Mouse (Mus musculus): ENCODE results near the gene Tmf1.

The Tmf1 gene

DNA sequence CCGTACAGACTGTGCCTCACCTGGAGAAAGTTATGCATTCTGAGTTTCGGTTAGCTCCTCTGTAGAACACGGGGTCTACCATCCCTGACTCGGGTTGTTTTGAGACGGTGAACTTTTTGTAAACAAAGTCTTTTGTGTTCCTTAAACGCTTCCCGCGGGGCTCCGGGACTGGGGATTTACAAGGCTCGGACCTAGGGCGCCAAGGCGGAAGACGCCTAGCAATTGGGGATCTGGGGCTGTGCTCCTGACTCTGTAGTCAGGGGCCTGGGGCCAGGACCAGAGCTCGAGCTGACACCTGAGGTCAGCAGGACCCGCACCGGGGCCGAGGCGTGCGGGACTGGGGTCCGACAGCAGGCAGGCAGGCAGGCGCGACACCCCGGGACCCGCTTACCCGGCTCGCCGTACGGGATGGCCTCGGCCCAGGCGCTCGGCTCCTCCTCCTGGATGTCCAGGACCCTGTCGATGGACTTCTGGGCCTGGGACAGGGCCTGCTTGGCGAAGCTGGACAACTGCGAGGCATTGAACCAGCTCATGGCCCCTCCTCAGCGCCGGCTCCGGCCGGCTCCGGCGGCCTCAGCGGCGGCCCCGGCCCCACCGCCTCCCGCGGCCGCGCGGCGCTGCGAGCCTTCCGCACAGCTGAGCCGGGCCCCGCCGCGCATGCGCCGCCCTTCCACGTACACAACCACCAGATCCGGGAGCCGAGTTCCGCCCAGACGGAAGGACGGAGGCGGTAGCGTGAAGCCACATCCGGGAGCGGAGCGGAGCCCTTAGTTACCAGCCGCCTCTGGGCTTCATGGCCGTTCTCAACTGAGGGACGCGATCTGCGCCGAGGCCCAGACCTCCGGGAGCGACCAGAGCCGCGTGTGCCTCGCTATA lies at the start of gene Tmf1:
Gene Tmf1 (minus strand): TSS at position 632 of the 876 bp plus-strand sequence.
- peak; percentile 95 to 97 for DNase-seq

DNA sequence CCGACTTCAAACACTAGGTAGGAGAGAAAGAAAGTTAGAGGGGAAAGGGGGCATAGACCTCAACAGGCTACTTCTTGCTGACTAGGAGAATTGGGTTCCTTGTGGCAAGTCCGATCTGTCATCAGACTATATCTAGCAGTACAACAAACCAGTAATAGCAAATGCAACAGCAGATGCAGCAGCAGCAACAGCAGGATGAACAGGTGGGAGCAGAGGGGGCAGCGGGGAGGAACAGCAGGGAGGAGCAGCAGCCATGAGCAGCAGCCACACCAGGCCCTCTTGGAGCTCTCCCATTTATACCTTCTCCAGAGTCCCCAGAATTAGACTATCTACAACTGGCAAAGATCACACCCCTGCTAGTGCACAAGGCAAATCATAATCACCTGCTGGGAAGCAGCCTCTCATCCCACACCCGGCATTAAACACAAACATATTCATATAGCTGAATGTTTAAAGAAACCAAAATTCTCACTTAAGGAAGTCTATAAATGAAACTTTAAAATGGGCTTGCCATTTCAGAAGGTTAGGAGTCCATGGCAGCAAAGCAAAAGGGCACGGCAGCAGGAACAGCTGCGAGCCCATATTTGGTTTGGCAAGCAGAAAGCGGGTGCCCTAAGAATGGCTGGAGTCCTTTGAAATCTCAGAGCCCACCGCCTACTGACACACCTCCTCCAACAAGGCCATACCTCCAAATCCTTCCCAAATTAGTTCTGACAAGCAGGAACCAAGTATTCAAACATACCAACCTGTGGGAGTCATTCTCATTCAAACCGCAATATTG lies 48.3 kb upstream of the Tmf1 start:
- no peak for DNase-seq

DNA sequence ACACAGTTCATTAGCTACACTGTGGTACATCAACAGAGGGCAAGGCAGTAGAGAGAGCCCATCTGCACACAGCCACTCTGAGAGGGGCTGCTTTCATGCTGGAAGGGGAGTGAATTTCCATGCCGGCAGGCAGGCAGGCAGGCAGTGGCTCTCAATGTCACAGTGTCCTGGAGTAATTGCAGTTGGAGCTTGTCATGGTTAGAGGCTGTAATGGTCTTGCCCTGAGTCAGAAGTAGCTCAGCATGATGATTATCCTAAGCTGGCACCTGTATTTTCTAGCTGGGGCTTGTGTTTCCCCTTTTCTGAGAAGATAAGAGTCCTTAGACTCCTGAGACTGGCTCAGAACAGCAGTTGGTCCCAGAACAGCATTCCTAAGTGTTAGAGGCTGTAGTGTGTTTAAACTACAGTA lies 47.2 kb upstream of the Tmf1 start:
- no peak for DNase-seq

DNA sequence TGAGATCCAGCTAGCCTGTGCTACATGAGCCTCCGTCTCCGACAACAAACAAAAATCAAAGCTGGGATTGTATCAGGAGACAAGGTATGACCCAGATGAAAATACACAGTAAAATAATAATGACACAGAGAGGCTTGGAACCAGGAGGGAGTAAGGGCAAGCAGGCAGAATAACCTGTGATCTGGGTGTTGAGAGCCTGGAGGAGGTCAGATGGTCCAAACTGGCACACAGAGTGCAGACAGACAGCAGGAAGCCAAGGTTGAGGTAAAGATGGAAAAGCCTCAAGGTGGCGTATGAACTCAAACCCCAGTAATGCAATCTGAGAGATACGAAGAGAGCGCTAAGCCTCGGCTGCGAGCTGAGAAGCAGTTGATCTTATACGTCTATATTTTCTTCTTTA lies 45.6 kb upstream of the Tmf1 start:
- DNase-seq = no peak

DNA sequence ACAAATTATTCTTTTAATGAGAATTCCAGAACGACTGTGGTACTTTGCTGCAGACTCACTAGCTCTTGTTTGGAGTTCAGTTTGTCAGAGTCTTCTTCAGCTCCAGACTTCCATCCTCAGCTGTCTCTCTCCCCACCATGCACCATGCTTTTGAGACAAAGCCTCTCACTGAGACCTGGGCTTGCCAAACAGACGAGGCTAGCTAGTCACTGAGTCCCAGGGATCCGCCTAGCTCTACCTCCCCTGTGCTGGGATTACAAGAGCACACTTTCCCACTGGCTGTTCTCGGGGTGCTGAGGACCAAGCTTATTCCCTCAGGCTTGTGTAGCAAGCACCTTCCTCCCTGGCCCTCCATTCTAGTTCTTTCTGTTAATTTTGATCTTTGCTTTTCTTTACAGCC lies 44.6 kb upstream of the Tmf1 start:
- DNase-seq = no peak

DNA sequence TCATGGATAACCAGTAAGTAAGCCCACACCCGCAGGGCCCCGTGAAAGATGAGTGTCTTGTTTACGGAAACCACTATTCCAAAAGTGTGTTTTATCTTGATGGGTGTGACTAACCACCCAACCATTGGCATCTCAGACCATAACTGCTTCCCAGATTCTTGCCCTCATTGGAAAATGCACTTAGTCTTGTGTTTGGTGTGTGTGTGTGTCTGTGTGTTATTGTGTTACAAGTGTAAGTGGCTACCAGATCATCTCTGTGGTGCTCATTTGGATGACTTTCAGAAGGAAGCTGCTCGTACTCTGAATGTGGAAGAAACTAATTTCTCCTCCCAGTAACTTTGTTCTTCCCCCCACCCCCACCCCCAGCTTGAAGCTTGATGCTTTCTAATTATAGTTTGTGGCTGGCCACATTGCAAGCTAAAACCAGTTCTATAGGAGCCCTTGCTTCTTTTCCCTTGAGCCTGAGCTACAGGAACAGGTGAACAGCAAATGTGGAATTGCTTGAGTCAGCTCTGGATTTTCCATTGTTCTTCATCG lies 44.1 kb upstream of the Tmf1 start:
- no peak for DNase-seq

DNA sequence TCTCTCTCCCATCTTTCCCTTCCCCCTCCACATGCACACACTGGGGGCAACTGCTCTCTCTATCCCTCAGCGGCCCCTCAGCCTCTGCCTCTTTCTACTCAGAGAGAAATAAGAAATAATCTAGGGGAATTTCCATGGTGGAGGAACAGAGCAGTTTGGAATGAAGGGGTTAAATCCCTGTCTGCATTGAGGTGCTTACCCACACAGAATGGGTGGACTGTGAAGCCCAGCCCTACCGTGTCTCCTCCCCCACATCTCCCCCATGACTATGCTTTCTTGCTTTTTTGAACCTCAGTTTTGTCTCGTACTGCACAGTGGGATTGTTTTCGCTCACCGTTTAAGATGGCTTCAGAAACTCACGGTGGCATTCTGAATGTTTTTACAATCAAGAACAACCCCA lies 43.4 kb upstream of the Tmf1 start:
- DNase-seq = no peak

DNA sequence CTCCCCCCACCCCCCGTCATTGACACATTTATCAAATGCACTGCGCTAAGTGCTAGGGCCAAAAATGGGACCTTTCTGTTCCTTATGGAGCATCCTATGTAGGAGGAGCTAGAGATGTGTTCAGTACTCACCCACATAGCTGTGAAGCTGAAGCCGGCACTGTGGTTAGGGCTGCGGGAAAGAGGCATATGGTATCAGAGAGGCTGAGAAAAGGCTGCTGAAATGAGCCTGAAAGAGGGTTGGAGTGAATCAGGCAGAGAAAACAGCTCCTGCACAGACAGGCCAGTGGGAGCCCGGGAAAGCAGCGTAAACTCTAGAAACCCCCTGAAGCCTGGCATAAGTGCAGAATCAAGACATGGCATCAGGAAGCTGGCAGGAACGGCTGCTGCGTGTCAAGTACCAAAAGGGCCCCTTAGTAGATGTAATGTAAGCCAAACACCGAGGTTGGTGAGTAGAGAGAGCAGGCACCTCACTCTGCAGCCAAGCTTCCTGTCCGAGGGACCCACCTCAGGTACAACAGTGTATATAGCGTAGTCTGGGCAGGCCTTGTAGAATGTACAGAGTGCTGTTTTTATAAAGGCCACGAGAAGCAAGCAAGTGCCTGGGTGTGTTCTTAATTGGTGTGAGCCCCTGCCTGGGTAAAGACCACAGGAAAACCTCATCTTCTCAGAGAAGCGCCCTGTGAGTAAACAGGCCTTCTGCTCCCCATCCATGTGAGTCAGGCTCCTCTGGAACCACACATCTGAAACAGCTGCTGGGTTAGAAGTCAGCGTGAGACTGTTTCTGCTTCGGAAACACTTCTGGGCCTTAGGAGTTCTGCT lies 42.5 kb upstream of the Tmf1 start:
- DNase-seq = peak in 1 of 2 experiments; percentile 29

DNA sequence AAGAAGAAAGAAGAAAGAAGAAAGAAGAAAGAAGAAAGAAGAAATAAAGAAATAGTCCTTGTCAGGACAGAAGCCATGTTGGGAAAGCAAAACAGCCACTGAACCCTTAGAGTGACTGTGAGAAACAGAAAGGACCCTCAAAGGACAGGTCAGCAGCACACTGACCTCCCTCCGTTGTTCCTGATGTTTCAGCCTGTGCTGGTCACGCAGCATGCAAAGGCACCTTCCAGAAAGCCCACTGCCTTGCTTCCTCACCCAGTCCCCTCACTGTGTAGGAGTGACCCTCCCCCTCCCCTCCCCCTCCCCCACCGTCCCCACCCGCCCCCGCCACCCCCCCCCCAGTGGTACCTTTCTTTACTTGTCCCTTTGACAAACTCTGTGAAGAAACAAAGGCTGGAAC lies 41.8 kb upstream of the Tmf1 start:
- no peak for DNase-seq

DNA sequence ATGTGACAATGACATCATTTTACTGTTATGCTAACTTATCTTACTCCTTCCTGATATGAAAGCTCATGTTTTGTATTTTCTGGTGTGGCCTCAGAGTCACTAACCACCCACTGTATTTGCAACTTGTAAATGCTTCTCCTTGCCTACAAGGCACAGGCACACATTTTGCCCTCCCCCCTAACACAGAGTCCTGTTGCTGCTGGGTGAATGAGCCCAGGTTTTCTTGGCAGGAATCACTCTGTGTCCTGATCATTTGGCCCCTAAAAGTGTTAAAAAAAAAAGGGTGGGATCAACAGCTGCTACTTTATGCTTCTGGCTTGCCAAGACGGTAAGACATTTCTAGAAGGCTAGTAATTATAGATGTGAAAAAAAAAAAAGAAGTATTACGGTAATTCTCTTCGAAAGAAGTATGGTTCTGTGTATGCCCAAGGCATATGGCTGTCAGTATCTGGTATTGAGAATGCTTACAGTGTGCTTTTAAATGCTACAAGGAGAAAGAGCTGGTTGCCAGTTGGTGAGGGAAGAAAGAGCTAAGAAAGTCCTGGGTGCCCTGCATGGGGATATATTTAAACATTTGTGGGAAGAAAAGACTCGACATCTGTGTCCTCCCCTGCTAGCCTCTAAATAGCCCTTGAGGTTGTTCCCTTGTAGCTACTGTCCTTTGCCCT lies 37.4 kb upstream of the Tmf1 start:
- DNase-seq = no peak

DNA sequence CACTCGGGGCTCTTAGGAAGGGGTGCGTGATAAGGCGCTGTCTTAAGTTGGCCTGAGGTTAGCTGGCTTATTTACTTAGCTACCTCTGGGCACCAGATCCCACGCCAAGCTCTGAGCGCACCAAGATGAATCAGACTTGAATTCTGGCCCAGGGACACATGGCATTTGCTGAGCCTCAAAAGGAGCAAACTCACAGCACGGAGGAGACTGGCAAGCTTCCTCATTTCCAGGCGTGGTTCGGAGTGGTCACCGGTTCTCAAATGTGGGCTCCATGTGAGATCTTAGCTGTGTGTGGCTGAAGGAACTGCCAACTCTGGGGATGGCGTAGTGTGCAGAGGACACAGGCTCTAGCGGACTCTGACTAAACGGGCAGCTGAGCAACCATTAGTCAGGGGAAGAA lies 33.1 kb upstream of the Tmf1 start:
- peak; percentile 40 to 55 for DNase-seq

DNA sequence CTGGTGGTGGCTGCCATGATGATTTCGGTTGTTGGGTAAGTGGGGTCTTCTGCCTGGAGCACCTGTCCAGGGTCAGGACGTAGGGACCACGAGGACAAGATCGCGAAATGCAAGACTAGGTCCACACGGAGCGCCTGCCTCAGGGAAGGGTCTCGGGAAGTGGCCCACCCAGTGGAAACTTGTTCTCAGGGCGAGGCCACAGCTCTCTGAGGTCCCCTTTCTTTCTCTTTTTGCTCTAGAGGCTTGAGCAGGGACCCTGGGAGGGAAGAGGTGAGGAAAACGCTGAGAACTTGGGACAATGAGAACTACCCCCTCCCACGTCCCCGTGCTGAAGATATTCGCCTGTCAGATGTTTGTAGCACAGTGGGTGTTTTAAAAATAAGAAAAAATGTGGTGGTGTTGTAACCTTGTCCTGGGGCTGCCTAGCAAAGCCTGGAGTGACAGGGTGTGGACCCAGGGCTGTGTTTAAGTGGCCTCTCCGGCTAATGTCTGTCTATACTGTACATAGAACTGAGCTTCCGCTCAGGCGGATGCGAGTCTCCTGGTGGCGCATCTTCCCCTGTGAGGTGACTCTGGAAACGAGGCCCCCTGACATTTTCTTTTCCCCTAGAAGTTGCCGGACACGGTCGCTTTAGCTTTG lies 32.2 kb upstream of the Tmf1 start:
- DNase-seq = peak; percentile 32 to 43

DNA sequence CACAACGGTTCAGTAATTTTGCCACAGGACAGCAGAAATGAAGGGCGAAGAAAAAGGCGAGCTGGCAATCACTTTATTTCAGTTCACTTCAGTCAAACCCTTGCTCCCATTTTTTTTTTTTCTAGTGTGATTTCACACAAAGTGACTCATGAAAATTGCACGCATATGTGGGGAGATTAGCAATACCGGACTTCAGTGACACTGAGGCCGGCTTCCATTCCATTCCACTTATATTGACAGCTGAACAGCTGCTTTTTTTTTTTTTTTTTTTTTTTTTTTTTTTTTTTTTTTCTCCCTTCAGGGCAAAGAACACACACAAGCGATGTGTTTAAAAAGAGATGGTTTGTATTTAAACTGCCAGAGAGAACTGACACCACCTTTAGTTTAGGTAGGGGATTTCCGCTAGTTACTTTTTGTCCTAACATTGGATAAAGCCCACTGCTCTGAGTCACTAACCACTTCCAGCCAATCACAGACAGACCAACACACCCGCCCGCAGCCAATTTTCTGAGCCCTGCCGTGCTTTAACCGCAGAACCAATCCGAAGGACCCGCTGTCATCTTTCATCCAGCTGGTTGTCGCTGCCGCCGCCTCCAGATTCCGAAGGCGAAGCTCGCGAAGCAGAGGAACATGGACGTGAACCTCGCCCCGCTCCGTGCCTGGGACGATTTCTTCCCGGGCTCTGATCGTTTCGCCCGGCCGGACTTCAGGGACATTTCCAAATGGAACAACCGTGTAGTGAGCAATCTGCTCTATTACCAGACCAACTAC lies 31.5 kb upstream of the Tmf1 start, which contains the start of gene Arl6ip5:
Gene Arl6ip5 (plus strand): TSS at position 499 of the 771 bp plus-strand sequence.
- DNase-seq = peak; percentile 91 to 93

DNA sequence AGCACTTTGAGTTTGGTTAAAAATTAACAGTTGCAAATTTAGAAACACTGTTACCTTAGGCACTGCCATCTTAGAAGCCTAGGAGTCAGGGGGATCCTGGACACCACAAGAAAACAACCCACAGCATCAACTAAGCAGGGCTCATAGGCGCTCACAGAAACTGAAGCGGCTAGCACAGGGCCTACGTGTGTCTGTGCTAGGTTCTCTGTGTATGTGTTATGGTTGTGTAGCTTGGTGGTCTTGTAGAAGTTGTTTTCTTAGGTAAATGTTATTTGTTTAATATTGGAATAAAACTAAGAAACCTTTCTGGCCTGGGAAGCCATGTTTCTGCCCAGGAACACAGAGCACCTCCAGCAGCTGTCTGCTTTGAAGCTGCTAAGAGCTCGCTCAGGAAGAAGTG lies 30.8 kb upstream of the Tmf1 start:
- no peak for DNase-seq

DNA sequence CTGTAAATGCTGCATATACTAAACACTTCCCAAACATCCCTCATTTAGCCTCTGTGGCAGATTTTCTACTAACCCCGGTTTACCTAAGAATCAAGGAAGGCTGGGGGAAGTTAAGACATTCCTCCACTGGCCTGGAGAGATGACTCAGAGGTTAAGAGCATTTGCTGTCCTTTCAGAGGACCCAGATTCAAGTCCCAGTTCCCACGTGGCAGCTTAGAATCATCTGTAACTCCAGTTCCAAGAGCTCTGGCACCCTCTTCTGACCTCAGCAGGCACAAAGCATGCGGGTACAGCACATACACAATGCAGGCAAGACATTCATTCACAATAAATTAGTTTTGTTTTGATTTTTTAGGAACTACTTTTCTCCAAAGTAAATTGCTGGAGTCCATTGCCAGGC lies 30.3 kb upstream of the Tmf1 start:
- DNase-seq = no peak

DNA sequence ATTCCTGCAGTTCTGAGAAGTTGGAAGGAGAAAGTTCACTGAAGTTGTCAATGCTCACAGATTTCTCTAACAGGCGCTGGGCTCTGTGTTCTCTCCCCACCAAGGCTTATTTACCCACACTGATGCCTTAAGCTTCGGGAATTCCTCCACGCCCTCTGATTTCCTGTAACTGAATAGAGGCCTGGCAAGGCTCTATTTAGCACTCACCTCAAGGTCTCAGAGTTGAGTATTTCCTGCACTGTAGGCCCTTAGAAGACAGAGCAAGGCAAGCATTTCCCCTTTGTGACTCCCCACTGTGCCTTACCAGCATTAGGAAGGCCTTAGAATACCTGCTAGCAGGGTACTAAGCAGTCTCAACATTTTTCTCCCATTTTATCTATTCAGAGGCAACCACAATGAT lies 29.5 kb upstream of the Tmf1 start:
- DNase-seq = no peak

DNA sequence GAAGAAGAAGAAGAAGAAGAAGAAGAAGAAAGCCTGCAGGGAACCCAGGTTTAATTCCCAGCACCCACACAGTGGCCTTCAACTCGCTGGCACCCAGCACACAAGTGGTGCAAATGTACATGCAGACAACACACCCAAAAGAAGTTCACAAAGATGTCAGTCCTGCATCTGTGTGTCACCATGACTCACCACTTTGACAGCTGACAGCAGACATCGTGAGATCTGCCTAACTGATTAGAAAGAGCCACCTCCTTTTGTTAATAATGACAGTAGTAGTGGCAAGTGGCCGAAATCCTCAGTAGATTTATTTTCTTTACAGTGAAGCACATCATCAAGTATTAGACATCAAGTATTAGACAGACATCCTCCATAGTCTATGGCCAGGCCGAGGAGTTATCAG lies 28.2 kb upstream of the Tmf1 start:
- DNase-seq = no peak

DNA sequence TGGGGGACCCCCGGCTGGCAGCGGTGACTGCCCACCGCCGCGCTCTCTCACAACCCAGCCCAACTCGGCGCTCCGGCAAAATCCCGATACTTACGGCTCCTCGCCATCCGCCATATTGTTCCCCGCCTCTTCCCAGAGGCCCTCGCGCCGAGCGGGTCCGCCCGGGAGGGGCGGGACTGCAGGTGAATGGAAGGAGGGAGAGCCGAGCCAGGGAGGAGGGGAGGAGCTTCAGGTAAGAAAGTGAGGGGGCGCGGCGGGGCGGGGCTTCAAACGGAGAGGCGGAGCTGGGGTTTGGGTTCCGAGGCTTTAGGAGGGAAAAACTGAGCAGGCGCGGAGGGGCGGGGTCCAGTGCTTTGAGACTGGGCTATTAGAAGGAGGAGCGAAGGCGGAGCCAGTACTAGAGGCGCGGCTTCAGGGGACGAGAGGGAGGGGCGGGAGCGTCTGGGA lies 26.5 kb upstream of the Tmf1 start, which contains the start of gene Uba3:
Gene Uba3 (minus strand): TSS at position 209 of the 447 bp plus-strand sequence.
- DNase-seq = peak; percentile 99 to 100

DNA sequence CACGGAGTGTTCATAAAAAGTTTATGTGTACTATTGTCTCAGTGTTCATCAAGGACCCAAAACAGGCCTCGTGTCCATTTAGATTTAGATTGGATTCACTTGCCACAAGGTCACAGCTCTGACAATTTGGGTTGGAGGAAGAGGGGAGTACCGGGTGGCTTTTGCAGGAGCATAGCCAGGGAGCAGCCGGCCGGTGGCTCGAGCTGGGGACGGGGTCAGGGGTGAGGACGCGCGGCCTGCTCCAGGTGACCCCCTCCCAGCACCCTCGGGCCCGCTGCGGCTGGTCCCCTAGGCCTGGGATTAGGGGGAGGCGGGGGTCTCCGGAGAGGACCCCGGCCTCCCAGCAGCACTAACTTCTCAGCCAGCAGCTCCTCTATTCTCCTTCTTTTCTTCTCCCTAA lies 26.0 kb upstream of the Tmf1 start:
- peak; percentile 41 for DNase-seq

DNA sequence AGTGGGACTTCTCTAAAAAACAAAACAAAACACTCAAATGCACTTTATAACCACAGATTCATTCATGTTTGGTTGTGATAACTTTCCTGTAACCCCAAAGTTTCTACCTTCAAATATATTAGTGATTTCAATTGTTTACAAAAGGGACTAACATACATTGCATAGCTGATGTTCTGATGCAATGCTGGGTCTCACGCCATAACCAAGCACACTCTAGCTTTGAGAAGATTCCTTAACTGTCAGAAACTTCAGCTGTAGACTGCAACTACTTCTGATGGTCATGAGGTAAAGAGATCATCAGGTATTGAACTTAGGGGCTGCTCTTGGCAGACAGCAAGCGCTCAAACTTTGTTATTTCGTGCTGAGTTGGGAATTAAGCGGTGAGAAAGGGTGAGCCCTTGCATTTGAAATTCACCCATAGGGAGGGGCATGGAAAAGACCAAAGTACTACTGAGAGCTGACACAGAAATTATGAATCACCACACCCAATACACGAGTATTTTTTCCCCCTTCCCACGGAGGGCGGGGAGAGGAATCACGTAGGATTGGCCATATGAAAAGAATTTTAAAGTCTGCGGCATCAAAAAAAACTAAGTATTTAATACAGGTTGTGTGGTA lies 25.4 kb upstream of the Tmf1 start:
- no peak for DNase-seq
